Mouse (Mus musculus) brain, embryonic 18.5 days (tissue): ENCODE results near the gene Stard7.
A peak's percentile ranks its signal among the peaks of the same experiment; 100 is the strongest.
"Not testable (repeated sequence)": the region's sequence is repeated elsewhere in the genome, so short reads cannot be mapped to it uniquely, and the experiment has no call there.

Experiments used
- DNase-seq: peaks from one replicate; pipeline ENCODE4 v3.0.0-alpha.2; 2012; ENCODE audit warnings: low read depth, low spot score

Gene Stard7

GRCm38 (mm10) chr2:127269491-127270299, at the start of gene Stard7:
Stard7 (plus strand) TSS chr2:127270218.
- DNase-seq = peak; percentile 93

GRCm38 (mm10) chr2:127225261-127225660, 44.8 kb upstream of the Stard7 start:
- DNase-seq = no peak

- no peak for DNase-seq
These were observed 32.0 kb upstream of the Stard7 start for GRCm38 (mm10) chr2:127237897-127238610.

- DNase-seq = no peak
These were observed 30.0 kb upstream of the Stard7 start for GRCm38 (mm10) chr2:127240065-127240464.

- peak; percentile 98 for DNase-seq
These were observed 22.3 kb upstream of the Stard7 start, which contains the start of the genes Ciao1 and Tmem127 for GRCm38 (mm10) chr2:127247592-127248333. Ciao1 (minus strand) TSS chr2:127247816. Tmem127 (plus strand) TSS chr2:127247908.

- DNase-seq = no peak
These were observed 21.5 kb upstream of the Stard7 start for GRCm38 (mm10) chr2:127248334-127249004.

- DNase-seq = no peak
These were observed 19.6 kb upstream of the Stard7 start for GRCm38 (mm10) chr2:127250291-127251008.

- DNase-seq = no peak
These were observed 18.6 kb upstream of the Stard7 start for GRCm38 (mm10) chr2:127251457-127251856.

- no peak for DNase-seq
These were observed 18.0 kb upstream of the Stard7 start for GRCm38 (mm10) chr2:127251880-127252527.

GRCm38 (mm10) chr2:127252787-127253186, 17.2 kb upstream of the Stard7 start:
- no peak for DNase-seq

- DNase-seq = no peak
These were observed 15.3 kb upstream of the Stard7 start for GRCm38 (mm10) chr2:127254604-127255134.

- DNase-seq = no peak
These were observed 14.7 kb upstream of the Stard7 start for GRCm38 (mm10) chr2:127255294-127255693.

- no peak for DNase-seq
These were observed 10.7 kb upstream of the Stard7 start for GRCm38 (mm10) chr2:127259340-127259739.

GRCm38 (mm10) chr2:127262480-127262879, 7.5 kb upstream of the Stard7 start:
- no peak for DNase-seq

GRCm38 (mm10) chr2:127267854-127268253, 2.2 kb upstream of the Stard7 start:
- no peak for DNase-seq

- DNase-seq = no peak
These were observed 453 bp downstream of the Stard7 start for GRCm38 (mm10) chr2:127270300-127271041.

- no peak for DNase-seq
These were observed 1.1 kb downstream of the Stard7 start for GRCm38 (mm10) chr2:127271042-127271515.

- DNase-seq = not testable (repeated sequence)
These were observed 2.0 kb downstream of the Stard7 start for GRCm38 (mm10) chr2:127272049-127272448.

- no peak for DNase-seq
These were observed 2.8 kb downstream of the Stard7 start for GRCm38 (mm10) chr2:127272806-127273205.
